Mouse (Mus musculus) gastrocnemius, adult 2 months (tissue): ENCODE measurements at regions not wholly inside any gene's neighbourhood (a gene's known extent, or its start where the extent isn't known, plus 50 kb on each side); places are given as distances from the start of the nearest gene placed in this dataset.

Experiments used
- DNase-seq: peaks from one replicate; pipeline ENCODE4 v3.0.0; 2022
- H3K27ac ChIP-seq: fragments of 200-600 bp; 2 replicates; pipeline ENCODE4 v1.8.1; 2022; ENCODE audit warnings: mild to moderate bottlenecking
- H3K4me3 ChIP-seq: fragments of 200-600 bp; 2 replicates; pipeline ENCODE4 v1.8.1; 2022; ENCODE audit warnings: mild to moderate bottlenecking, moderate library complexity
- CTCF ChIP-seq: fragments of 200-600 bp; IDR thresholded peaks from 2 replicates; pipeline ENCODE4 v1.8.1; 2022; ENCODE audit warnings: antibody characterized with exemption, mild to moderate bottlenecking, moderate library complexity
- intact Hi-C: fragments of 180-260 bp; cut with DNase I; formaldehyde crosslinking; loops from one replicate; pipeline ENCODE4 v1.15.1; 2025

DNA sequence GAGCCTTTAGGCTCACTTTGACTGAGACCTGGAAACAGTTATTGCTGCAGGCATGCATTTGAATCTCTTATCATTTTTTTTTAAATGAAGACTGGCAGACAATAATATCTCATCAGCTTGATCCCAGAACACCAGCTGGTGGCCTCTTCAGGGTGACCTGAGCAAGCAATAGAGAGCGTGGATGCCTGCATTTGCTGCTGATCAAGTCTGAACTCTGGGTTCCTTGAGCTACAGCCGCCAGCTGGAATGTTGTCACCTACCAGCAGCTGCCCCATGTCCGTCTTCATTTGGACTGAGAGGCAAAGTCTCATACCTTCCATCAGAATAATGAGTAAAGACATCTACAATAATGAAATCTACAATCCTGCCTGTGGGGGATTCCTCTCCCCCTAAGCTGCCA, 2466.3 kb upstream of the 5930422O12Rik start:
- no peak for TF ChIP-seq CTCF
- no peak overlapping the region for H3K27ac ChIP-seq
- no peak overlapping the region for H3K4me3 ChIP-seq
- no peak for DNase-seq
- intact Hi-C loops: no loop called here

GRCm38 (mm10) chr8:30982814-30983213, 2445.7 kb upstream of the 5930422O12Rik start:
- DNase-seq: no peak
- TF ChIP-seq CTCF: no peak
- H3K27ac ChIP-seq: no peak overlapping the region
- H3K4me3 ChIP-seq: no peak overlapping the region
- intact Hi-C loops: no loop called here

- Histone ChIP-seq H3K27ac (no peak overlapping the region), H3K4me3 (no peak overlapping the region)
- intact Hi-C loops: no loop called here
- no peak for TF ChIP-seq CTCF
- no peak for DNase-seq
These were observed 2440.5 kb upstream of the 5930422O12Rik start for GRCm38 (mm10) chr8:30988051-30988450.

DNA sequence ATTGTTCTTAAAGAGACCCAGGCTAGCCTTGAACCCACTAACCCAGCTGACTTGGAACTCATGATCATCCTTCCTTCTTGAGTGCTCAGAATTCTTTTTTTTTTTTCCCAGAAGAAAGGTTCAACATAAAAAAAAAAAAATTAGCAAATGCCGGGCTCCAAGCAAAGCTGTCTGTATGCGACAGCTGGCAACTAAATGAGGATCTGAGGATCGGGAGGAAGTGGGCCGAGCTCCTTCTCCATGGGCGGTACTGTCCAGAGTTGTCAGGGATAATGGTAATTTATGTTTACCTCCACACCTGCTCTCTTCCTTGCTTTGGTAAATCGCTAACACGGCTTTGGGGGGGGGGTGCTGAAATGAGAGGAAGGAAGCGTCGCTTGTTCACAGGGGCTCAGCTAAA, 2429.9 kb upstream of the 5930422O12Rik start:
- Histone ChIP-seq H3K27ac (no peak overlapping the region), H3K4me3 (no peak overlapping the region)
- intact Hi-C loops: no loop called here
- TF ChIP-seq CTCF: no peak
- no peak for DNase-seq

GRCm38 (mm10) chr8:31000120-31000519, 2428.4 kb upstream of the 5930422O12Rik start:
- no peak overlapping the region for H3K4me3 ChIP-seq
- no peak for DNase-seq
- H3K27ac ChIP-seq: no peak overlapping the region
- TF ChIP-seq CTCF: no peak
- intact Hi-C loops: no loop called here

DNA sequence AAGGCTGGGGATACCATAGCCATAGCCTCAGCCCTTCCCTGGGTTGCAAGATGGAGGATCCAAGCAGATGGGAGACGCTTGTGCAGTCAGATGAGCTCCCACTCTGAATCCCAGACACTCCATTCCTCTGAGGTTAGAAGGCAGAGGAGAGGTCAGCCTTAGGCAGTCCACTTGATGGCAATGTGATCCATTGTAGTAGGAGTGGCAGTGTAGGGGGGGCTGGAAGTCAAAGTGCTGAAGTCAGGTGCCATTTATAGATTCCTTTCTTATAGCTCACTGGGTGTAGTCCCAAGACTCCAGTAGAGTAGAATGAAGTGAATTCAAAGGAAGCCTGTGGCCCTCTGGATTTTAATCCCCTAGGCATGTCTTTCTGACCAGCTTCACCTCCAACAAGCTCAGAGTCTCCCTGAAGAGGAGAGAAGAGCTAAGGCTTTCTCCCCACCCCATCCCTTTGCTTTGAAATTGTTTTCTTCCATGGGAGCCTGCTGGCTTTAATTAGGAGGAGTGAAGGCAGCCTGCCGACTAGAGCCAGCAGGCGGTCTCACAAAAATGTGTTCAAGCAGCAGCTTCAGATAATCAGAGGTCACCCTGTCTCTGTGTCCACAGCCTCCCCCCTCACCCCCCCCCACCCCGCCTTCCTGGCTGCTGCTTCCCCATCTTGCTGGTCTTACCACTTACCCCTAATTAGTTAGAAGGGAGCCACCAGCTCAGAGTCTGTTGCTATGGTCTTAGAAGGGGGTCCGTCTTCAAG, 2426.4 kb upstream of the 5930422O12Rik start:
- H3K27ac ChIP-seq: no peak overlapping the region
- H3K4me3 ChIP-seq: no peak overlapping the region
- TF ChIP-seq CTCF: no peak
- no peak for DNase-seq
- intact Hi-C loops: no loop called here

DNA sequence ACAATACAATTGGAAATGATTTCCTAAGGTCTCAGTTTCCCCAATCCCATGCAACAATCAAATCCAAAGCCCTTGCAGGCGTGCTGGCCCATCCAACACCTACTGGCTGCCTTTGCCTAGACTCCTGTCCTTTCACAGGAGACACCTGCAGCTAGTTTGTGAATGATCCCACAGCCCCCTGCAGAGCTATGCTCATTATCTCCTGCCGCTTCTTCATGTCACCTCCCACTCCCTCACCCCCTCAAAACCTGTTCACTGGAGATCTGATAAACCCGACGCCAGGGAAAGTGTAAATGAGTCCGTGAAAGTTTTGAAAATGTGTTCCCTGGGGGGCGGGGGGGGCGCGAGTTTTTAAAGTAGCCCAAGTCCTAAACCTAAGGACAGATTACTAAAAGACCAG, 2420.2 kb upstream of the 5930422O12Rik start:
- Histone ChIP-seq H3K4me3 (no peak overlapping the region), H3K27ac (no peak overlapping the region)
- TF ChIP-seq CTCF: no peak
- DNase-seq: no peak
- intact Hi-C loops: no loop called here

- TF ChIP-seq CTCF: no peak
- intact Hi-C loops: no loop called here
- H3K27ac ChIP-seq: no peak overlapping the region
These were observed 2416.4 kb upstream of the 5930422O12Rik start for GRCm38 (mm10) chr8:31012068-31012467.

DNA sequence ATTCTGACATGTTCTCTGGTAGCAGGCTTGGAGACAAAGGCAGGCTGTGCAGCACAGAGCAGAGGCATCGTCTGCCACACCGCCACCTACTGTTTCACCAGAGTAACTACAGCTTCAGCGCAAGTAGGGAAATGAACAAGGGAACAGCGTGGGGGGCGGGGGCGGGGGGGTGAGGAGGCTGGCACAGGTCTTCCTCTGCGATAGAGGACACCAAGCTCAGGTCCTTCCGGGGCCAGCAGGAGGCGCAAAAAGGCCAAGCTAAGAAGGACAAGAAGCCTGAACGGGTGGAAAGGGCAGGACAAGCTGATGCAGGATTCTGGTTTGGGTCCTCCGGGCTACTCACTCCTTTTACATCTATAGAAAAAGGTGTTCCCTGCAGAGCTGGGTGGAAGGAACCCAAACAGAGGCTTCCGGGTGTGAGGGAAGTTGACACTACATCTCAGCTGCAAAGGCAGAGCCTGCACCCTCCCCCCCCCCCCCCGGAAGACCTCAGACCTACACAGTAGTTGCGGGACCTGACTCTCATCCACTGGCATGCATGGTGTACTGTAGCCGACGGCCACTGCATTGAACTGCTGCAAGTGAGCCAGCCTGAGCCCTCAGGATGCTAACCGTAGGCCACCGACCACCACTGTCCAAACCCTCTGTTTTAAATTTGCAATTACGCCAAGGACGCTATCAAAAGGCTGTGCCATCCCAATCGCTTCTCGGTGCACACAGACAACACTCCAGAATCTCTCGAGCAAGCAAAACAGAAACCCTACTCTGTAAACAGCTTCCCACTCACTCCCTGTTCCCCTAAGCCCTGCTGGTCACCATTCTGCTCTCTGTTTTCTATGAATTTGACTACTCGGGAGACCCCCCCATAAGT, 2396.6 kb upstream of the 5930422O12Rik start:
- H3K4me3 ChIP-seq: peak overlapping the region; percentile 66

More at GRCm38 (mm10) chr8:31012068-31012467, 2416.4 kb upstream of the 5930422O12Rik start:
- no peak overlapping the region for H3K4me3 ChIP-seq
- no peak for DNase-seq

DNA sequence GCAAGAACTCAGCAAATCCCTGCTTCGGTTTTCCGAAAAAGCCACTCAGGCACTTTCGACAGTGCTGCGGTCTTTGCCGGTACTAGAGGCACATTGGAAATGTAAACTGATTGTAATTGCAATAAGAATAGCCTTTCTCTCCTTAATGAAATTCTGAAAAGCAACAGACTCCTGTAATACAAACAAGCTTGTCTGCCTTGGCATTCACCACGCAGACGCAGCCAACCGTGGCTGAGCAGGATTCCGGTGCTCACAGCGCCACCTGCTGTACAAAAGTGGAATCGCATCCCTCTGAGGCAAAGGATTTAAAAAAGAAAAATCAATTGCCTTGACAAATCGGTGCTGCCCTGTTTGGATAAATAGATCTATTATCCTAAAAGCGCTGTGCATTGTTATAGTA, 2395.2 kb upstream of the 5930422O12Rik start:
- Histone ChIP-seq H3K27ac (peak overlapping the region; percentile 82), H3K4me3 (peak overlapping the region; percentile 73)
- DNase-seq: peak; percentile 90
- no peak; the same call in 1 of the 2 replicates for TF ChIP-seq CTCF
- intact Hi-C loops: loop anchor here (1.0 kb wide), 1 partner anchor 193 kb away; no protein-coding TSS in a partner anchor

More for the DNA sequence above, 2396.6 kb upstream of the 5930422O12Rik start:
- TF ChIP-seq CTCF: peak; percentile 80
- peak; percentile 75 for DNase-seq
- intact Hi-C loops: loop anchor here (1.0 kb wide), 1 partner anchor 79 kb away; no protein-coding TSS in a partner anchor
- H3K27ac ChIP-seq: peak overlapping the region; percentile 52

- TF ChIP-seq CTCF: no peak
- Histone ChIP-seq H3K27ac (no peak overlapping the region), H3K4me3 (no peak overlapping the region)
- intact Hi-C loops: no loop called here
- DNase-seq: no peak
These were observed 2391.6 kb upstream of the 5930422O12Rik start for GRCm38 (mm10) chr8:31036892-31037291.
